In the genomic region with DNA sequence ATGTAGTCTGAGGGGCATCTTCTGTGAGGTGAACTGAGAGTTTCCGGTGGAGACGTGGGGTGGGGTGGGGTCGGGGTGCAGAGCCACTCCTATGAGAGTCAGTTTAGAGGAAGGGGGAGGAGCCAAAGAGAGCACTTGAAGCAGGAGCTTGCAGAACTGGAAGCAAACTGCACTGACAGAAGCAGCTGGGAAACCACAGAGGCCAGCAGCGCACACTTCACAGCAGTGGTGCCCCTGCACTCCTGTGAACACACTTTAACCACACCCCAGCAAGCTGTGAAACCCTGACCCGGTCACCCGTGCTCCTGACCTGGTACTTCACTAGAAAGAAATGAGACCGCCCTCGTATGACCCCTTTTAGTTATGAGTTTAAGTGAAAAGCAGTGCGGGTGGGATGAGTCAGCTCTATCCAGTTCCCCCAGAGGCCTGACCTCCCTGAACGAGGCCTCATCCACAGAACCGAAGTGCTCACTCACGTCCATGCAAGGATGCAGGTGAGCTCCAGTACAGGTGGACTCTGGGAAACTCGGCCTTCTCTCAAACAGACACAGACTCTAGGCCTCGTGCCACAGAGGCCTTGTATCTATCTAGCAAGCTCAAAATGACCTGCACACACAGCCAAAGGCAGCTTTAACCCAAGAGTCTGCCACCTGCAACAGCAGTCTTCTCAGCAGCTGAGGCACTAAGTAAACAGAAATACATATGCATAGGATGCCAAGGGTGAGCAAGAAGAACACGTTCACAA, we compare ENCODE assay signal across 8 mouse cellular contexts. TPM values are rescaled to one million over a fixed set of nuclear protein-coding genes. Genes with fewer than 3 reads are reported as not detected.
DNase-seq lines count a peak whose midpoint lies in the region; ATAC-seq and TF ChIP-seq lines count a peak whose summit lies in the region.

No protein-coding gene starts in this region.

- ATAC-seq in kidney, embryonic 16.5 days (ENCODE audit: low FRiP score, low TSS enrichment), result no peak
- no peak for ATAC-seq in heart, postnatal 0 days (ENCODE audit: insufficient read depth, low read depth)
- ATAC-seq in midbrain, embryonic 14.5 days (ENCODE audit: low FRiP score, low TSS enrichment), result no peak

- no peak overlapping the region for H3K4me2 ChIP-seq in kidney, embryonic 16.5 days (replicated peaks; ENCODE audit: low read depth, low read length)
- H3K4me2 ChIP-seq in heart, postnatal 0 days (ENCODE audit: low read depth, low read length), result peak overlapping the region; percentile 4; the same call in 1 of the 2 replicates
- no peak overlapping the region for H3K4me2 ChIP-seq in midbrain, embryonic 14.5 days (ENCODE audit: low read length)

- peak; percentile 69 for DNase-seq in kidney, adult 9 months
- no peak for DNase-seq in heart, postnatal 0 days (ENCODE audit: low spot score)
- peak; percentile 65 for DNase-seq in lung, postnatal 14 days
- DNase-seq in thymus, postnatal 36 days, result peak; percentile 68 to 79
- no peak for DNase-seq in layer of hippocampus, postnatal 25 days (ENCODE audit: extremely low spot score in 1 of 2, low spot score in 1 of 2)
- no peak for DNase-seq in adipocyte (ENCODE audit: low spot score)
- DNase-seq in midbrain, embryonic 14.5 days, result no peak

- H3K9ac ChIP-seq in kidney, embryonic 16.5 days (replicated peaks; ENCODE audit: low read length), result no peak overlapping the region
- no peak overlapping the region for H3K9ac ChIP-seq in heart, postnatal 0 days (replicated peaks; ENCODE audit: low read depth, low read length)
- no peak overlapping the region for H3K9ac ChIP-seq in midbrain, embryonic 14.5 days (replicated peaks; ENCODE audit: low read length)

- peaks cover 31% of the 10 kb centered on the region for H3K36me3 ChIP-seq in kidney, embryonic 16.5 days (ENCODE audit: insufficient read depth, low read length)
- H3K36me3 ChIP-seq in heart, postnatal 0 days (replicated peaks; ENCODE audit: control insufficient read depth, insufficient read depth, low read length), result peaks cover 42% of the 10 kb centered on the region
- peaks cover 9% of the 10 kb centered on the region; the same call in 1 of the 2 replicates for H3K36me3 ChIP-seq in midbrain, embryonic 14.5 days (ENCODE audit: control insufficient read depth, insufficient read depth, low read length)

- no peaks in the 10 kb centered on the region for H3K9me3 ChIP-seq in kidney, embryonic 16.5 days (ENCODE audit: low read length)
- no peaks in the 10 kb centered on the region for H3K9me3 ChIP-seq in heart, postnatal 0 days (replicated peaks; ENCODE audit: control insufficient read depth, low read length)
- H3K9me3 ChIP-seq in midbrain, embryonic 14.5 days (ENCODE audit: control insufficient read depth, low read length), result no peaks in the 10 kb centered on the region

- WGBS in kidney, embryonic 16.5 days, result 48% methylated on average over 15 of the region's 15 CpGs
- WGBS in heart, postnatal 0 days, result 67% methylated on average over 15 of the region's 15 CpGs
- 76% methylated on average over 15 of the region's 15 CpGs for whole genome bisulfite sequencing in midbrain, embryonic 14.5 days

- no peak overlapping the region for H3K27ac ChIP-seq in kidney, embryonic 16.5 days (ENCODE audit: low read length)
- peak overlapping the region; percentile 32; the same call in 1 of the 2 replicates for H3K27ac ChIP-seq in heart, postnatal 0 days (ENCODE audit: low read depth)
- no peak overlapping the region for H3K27ac ChIP-seq in midbrain, embryonic 14.5 days (replicated peaks; ENCODE audit: low read depth, low read length)

- no peak overlapping the region for H3K4me3 ChIP-seq in kidney, embryonic 16.5 days (ENCODE audit: low read length)
- no peak overlapping the region for H3K4me3 ChIP-seq in heart, postnatal 0 days (ENCODE audit: low read depth, low read length)
- H3K4me3 ChIP-seq in midbrain, embryonic 14.5 days (replicated peaks; ENCODE audit: low read depth, low read length), result no peak overlapping the region

- no peak for TF ChIP-seq CTCF in heart, postnatal 0 days (IDR thresholded peaks at IDR 0.05; ENCODE audit: low read depth)

- H3K27me3 ChIP-seq in kidney, embryonic 16.5 days (ENCODE audit: insufficient read depth, low read length), result no peaks in the 10 kb centered on the region
- no peaks in the 10 kb centered on the region for H3K27me3 ChIP-seq in heart, postnatal 0 days (ENCODE audit: control insufficient read depth, insufficient read depth, low read length)
- no peaks in the 10 kb centered on the region; the same call in 1 of the 2 replicates for H3K27me3 ChIP-seq in midbrain, embryonic 14.5 days (ENCODE audit: control insufficient read depth, insufficient read depth, low read length)

- no peak for TF ChIP-seq EP300 in heart, postnatal 0 days (IDR thresholded peaks at IDR 0.05; ENCODE audit: low read depth)

- H3K4me1 ChIP-seq in kidney, embryonic 16.5 days (ENCODE audit: insufficient read depth, low read length), result peaks cover 53% of the 10 kb centered on the region
- peaks cover 12% of the 10 kb centered on the region for H3K4me1 ChIP-seq in heart, postnatal 0 days (ENCODE audit: control insufficient read depth, insufficient read depth)
- H3K4me1 ChIP-seq in midbrain, embryonic 14.5 days (ENCODE audit: control insufficient read depth, insufficient read depth, low read length), result peaks cover 8% of the 10 kb centered on the region; the same call in 1 of the 2 replicates

RNA-seq across cellular contexts. Expression of a gene that starts 7.1 kb away (rescaled TPM):
- 5.9 and 6.3 TPM in 2 replicates for polyA plus RNA-seq in kidney, embryonic 16.5 days (2015; fragmentation: Nextera tagmentation; extraction: Ambion mirVana)
- total RNA-seq in heart, postnatal 0 days (2014; rRNA removed; ENCODE audit: low replicate concordance), result 51.9 and 70.8 TPM in 2 replicates
- 5.4 and 6.5 TPM in 2 replicates for polyA plus RNA-seq in heart, postnatal 0 days (2015; fragmentation: Nextera tagmentation; extraction: Ambion mirVana)
- 10 to 100 TPM; 39.5 to 46.7 TPM for total RNA-seq in layer of hippocampus, postnatal 25 days (2021)
- 6.0 and 8.3 TPM in 2 replicates for polyA plus RNA-seq in midbrain, embryonic 14.5 days (2014; fragmentation: Nextera tagmentation; extraction: Ambion mirVana)

Comparison
In these comparisons a context has a peak if more than half of its experiments do, and no peak if none do; other contexts are left out.
1. DNase-seq: peak in kidney, adult 9 months (single experiment), lung, postnatal 14 days (single experiment) and thymus, postnatal 36 days (2 of 2); none in heart, postnatal 0 days (single experiment), layer of hippocampus, postnatal 25 days (0 of 2), adipocyte (single experiment) and midbrain, embryonic 14.5 days (single experiment).